Mouse (Mus musculus) spleen, postnatal 4 days (tissue): ENCODE data around the gene Cap1.
"Not testable (repeated sequence)": the region's sequence is repeated elsewhere in the genome, so short reads cannot be mapped to it uniquely, and the experiment has no call there.

Experiments
- DNase-seq, 2 experiments: peaks; one replicate each; pipeline ENCODE4 v3.0.0; 2022; ENCODE audit warnings: low spot score in 2 of 2

The Cap1 gene

GRCm38 (mm10) chr4:122837994-122838393, 47.9 kb downstream of the Cap1 start:
- DNase-seq, result no peak

GRCm38 (mm10) chr4:122837180-122837730, 48.6 kb downstream of the Cap1 start:
- no peak for DNase-seq

GRCm38 (mm10) chr4:122836403-122836775, 49.5 kb downstream of the Cap1 start:
- DNase-seq, result no peak

DNA sequence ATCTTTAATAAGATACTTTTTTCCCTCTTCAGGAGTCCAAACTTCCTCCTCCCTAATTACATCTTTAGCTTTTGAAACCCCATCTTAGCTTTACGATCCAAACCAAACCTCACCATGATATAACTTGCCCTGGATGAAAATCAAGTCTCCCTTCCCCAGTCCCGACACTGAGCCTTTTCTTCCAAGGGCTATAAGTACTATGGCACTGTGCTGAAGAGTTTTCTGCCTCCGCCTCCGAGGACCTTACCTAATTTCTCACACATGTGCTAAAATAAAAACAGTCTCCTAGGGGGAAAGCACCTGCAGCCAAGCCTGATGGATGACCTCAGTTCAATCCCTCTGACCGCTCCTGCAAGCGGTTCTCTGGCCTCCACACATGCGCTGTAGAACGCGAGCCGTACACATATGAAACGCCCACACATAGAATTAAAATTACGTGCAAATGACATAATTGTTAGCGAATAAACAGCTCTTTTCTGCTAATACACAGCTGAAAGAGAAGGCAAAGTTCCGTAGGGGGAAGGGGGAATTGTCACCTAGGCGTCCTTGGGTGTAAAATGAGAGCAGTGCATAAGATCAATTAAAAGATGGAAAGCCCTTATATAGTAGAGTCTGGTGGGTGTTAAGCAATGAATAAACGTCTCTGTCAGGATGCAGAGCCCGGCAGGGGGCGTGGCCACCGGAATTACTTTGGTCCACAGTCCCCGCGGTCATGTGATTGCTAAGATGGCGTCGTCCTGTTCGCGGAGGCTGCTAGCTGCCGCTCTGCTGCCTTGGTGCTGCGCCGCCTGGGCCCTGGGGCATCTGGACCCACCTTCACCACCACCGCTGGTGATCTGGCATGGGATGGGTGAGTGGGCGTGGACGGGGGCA, 50.1 kb downstream of the Cap1 start, which contains the start of gene Ppt1:
TSS of gene Ppt1 (plus strand) at position 713 of the 873 bp plus-strand sequence.
- peak; percentile 81 to 91 for DNase-seq

DNA sequence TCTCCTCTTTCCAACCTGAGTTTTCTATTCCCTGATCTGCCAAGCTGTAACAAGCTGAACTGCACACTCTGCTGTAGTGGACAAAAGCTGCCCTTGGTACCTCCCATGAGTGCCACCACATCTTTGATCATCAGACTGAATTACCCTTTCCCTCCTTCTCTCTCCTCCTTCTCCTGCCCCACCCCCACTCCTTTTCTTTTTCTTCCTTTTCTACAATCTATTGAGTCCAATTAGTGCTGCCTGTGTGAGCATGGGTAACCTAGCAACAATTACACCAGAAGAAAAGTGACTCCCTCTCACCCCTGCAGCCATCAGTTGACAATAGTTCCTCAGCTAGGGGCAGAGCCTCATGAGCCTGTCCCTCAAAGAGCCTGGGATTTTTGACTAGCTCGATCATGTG, 54.0 kb downstream of the Cap1 start:
- DNase-seq, result no peak

- no peak for DNase-seq
These were observed 56.5 kb downstream of the Cap1 start for GRCm38 (mm10) chr4:122829339-122829738.

DNA sequence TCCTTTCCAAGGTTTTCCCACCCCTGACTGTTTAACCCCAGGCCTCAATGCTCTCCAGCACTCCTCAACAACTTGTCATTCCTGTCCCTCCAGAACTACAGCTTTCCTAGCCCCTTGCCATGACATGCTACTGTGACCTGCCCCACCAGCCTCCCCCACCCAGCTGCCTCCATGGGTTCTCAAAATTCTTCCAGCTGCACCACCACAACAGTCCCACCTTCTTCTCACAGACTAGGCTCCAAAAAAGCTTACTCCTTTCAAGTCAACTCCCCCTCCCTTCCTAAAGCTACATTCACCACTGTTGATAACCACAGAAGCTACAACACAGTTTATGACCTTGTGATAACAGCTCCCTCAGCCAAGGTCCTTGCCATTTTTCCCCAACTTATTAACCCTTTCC, 58.2 kb downstream of the Cap1 start:
- no peak for DNase-seq

GRCm38 (mm10) chr4:122820941-122821340, 64.9 kb downstream of the Cap1 start:
- not testable (repeated sequence) for DNase-seq

DNA sequence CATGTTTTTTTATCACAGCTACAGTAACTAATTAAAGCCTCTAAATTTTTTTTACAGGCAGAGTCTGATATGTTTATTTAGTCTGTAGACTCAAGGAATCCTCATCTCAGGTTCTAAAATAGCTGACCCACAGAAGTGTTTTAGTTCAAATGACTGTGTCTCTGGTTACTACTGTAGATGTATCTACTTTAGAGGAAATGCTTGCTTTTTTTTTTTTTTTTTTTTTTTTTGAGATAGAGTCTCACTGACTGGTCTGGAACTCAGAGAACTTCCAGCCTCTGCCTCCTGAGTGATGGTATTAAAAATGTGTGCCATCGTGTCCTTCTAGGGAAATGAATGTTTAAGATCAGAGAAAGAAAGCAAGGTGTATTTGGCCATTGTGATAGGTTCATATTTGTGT, 69.7 kb downstream of the Cap1 start:
- no peak for DNase-seq

DNA sequence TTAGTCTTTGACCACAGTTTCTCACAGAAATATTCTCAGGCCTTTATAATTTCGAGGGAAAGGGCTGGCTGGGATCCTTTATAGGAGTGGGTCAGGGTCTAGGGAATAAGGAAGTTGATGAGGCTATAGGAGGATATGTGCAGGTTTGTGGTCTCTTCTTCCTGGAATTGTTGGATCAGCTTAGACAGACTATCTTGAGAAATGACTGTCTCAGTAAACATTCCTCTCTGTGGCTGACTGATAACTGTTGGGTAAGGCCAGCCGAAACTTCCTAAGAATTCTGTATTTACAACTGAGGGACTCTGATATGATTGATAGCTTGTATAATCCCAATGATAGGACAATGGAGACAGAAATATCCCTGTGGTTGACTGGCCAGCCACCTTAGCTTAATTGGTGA, 74.0 kb downstream of the Cap1 start:
- no peak for DNase-seq

GRCm38 (mm10) chr4:122811180-122811579, 74.7 kb downstream of the Cap1 start:
- DNase-seq, result no peak
